Mouse (Mus musculus) brain, embryonic 14.5 days (tissue): ENCODE results near the gene C1qtnf9.

Source experiments
- CTCF ChIP-seq: fragments of 200-500 bp; IDR thresholded peaks from 2 replicates; pipeline ENCODE4 v1.5.1; 2012; ENCODE audit warnings: inconsistent platforms, mild to moderate bottlenecking, moderate library complexity, borderline replicate concordance; ENCODE audit not compliant: insufficient read depth, insufficient read length; ENCODE audit errors: extremely low read depth
- POLR2A ChIP-seq: fragments of 200-500 bp; IDR thresholded peaks from 2 replicates; pipeline ENCODE4 v1.6.1; 2012; ENCODE audit warnings: mild to moderate bottlenecking, inconsistent platforms, borderline replicate concordance; ENCODE audit not compliant: poor library complexity, insufficient read depth, insufficient read length, severe bottlenecking; ENCODE audit errors: extremely low read depth

- no peak for TF ChIP-seq POLR2A
- TF ChIP-seq CTCF = no peak
Observed at GRCm38 (mm10) chr14:60736591-60737192, 31.2 kb upstream of the C1qtnf9 start.
